Mouse (Mus musculus): ENCODE data around the gene Zbtb38.
A peak's percentile ranks its signal among the peaks of the same experiment; 100 is the strongest.

Gene Zbtb38

DNA sequence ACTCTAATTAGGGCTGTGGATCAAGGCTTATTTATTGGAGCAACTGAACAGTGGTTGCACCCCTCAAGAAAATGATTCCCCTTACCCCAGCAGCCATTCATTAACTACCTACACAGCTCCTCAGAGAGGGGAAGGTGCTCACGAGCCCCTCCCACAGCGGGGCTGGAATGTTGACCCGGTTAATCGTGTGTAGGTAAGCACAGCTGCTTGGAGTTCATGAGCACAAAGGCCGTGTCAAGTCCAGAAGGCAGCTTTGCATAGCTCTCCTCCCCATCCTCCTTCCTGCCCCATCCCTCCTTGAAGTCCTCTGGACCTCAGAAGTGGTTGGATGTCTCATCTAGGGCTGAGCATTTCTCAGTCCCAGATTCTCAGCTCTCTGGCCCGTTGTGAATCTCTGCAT lies 117.5 kb downstream of the Zbtb38 start:
- DNase-seq: peak; percentile 63

GRCm38 (mm10) chr9:96633771-96634170 lies 118.9 kb downstream of the Zbtb38 start:
- no peak for DNase-seq

Data from kidney, adult 18-20 months (tissue).